Mouse (Mus musculus): ENCODE measurements around the gene Asb15. TPM values are rescaled to one million over a fixed set of nuclear protein-coding genes. Genes with fewer than 3 reads are reported as not detected.

Asb15 gene
- polyA plus RNA-seq, 1 experiment, result not detected

GRCm38 (mm10) chr6:24554427-24555086 lies 26.6 kb downstream of the Asb15 start:
- Histone ChIP-seq H3K27ac (ENCODE audit: insufficient read depth, low read length) (peak overlapping the region; percentile 70), H3K4me1 (ENCODE audit: control insufficient read depth, insufficient read depth, low read length) (peaks cover 14% of the 10 kb centered on the region), H3K4me3 (ENCODE audit: insufficient read depth, low read length) (peak overlapping the region; percentile 16; the same call in 1 of the 2 replicates)
- TF ChIP-seq POLR2A (IDR thresholded peaks at IDR 0.05; ENCODE audit: low read depth, low read length) (no peak), CTCF (IDR thresholded peaks at IDR 0.05; ENCODE audit: borderline replicate concordance, insufficient read depth, low read length) (no peak)

GRCm38 (mm10) chr6:24555488-24555887 lies 27.5 kb downstream of the Asb15 start:
- Histone ChIP-seq H3K4me1 (ENCODE audit: control insufficient read depth, insufficient read depth, low read length) (peaks cover 14% of the 10 kb centered on the region), H3K4me3 (ENCODE audit: insufficient read depth, low read length) (no peak overlapping the region), H3K27ac (ENCODE audit: insufficient read depth, low read length) (peak overlapping the region; percentile 70)
- TF ChIP-seq POLR2A (IDR thresholded peaks at IDR 0.05; ENCODE audit: low read depth, low read length) (no peak), CTCF (IDR thresholded peaks at IDR 0.05; ENCODE audit: borderline replicate concordance, insufficient read depth, low read length) (no peak)

GRCm38 (mm10) chr6:24564081-24564480 lies 36.1 kb downstream of the Asb15 start:
- H3K4me1 ChIP-seq (ENCODE audit: control insufficient read depth, insufficient read depth, low read length), result no peaks in the 10 kb centered on the region
- no peak overlapping the region for H3K4me3 ChIP-seq (ENCODE audit: insufficient read depth, low read length)
- H3K27ac ChIP-seq (ENCODE audit: insufficient read depth, low read length), result no peak overlapping the region
- TF ChIP-seq CTCF (IDR thresholded peaks at IDR 0.05; ENCODE audit: borderline replicate concordance, insufficient read depth, low read length) (no peak), POLR2A (IDR thresholded peaks at IDR 0.05; ENCODE audit: low read depth, low read length) (no peak)

GRCm38 (mm10) chr6:24564886-24565285 lies 36.9 kb downstream of the Asb15 start:
- no peak overlapping the region for H3K27ac ChIP-seq (ENCODE audit: insufficient read depth, low read length)
- H3K4me3 ChIP-seq (ENCODE audit: insufficient read depth, low read length), result no peak overlapping the region
- TF ChIP-seq CTCF (IDR thresholded peaks at IDR 0.05; ENCODE audit: borderline replicate concordance, insufficient read depth, low read length) (no peak), POLR2A (IDR thresholded peaks at IDR 0.05; ENCODE audit: low read depth, low read length) (no peak)

GRCm38 (mm10) chr6:24568963-24569362 lies 41.0 kb downstream of the Asb15 start:
- H3K4me1 ChIP-seq (ENCODE audit: control insufficient read depth, insufficient read depth, low read length), result no peaks in the 10 kb centered on the region
- no peak for TF ChIP-seq CTCF (IDR thresholded peaks at IDR 0.05; ENCODE audit: borderline replicate concordance, insufficient read depth, low read length)
- TF ChIP-seq POLR2A (IDR thresholded peaks at IDR 0.05; ENCODE audit: low read depth, low read length), result no peak
- no peak overlapping the region for H3K27ac ChIP-seq (ENCODE audit: insufficient read depth, low read length)
- no peak overlapping the region for H3K4me3 ChIP-seq (ENCODE audit: insufficient read depth, low read length)

More at GRCm38 (mm10) chr6:24564886-24565285, 36.9 kb downstream of the Asb15 start:
- H3K4me1 ChIP-seq (ENCODE audit: control insufficient read depth, insufficient read depth, low read length), result no peaks in the 10 kb centered on the region

- TF ChIP-seq POLR2A (IDR thresholded peaks at IDR 0.05; ENCODE audit: low read depth, low read length) (no peak), CTCF (IDR thresholded peaks at IDR 0.05; ENCODE audit: borderline replicate concordance, insufficient read depth, low read length) (no peak)
- Histone ChIP-seq H3K4me1 (ENCODE audit: control insufficient read depth, insufficient read depth, low read length) (no peaks in the 10 kb centered on the region), H3K27ac (ENCODE audit: insufficient read depth, low read length) (no peak overlapping the region), H3K4me3 (ENCODE audit: insufficient read depth, low read length) (no peak overlapping the region)
Measured at GRCm38 (mm10) chr6:24569711-24570110, 41.8 kb downstream of the Asb15 start.

- TF ChIP-seq CTCF (IDR thresholded peaks at IDR 0.05; ENCODE audit: borderline replicate concordance, insufficient read depth, low read length) (no peak), POLR2A (IDR thresholded peaks at IDR 0.05; ENCODE audit: low read depth, low read length) (no peak)
- no peaks in the 10 kb centered on the region for H3K4me1 ChIP-seq (ENCODE audit: control insufficient read depth, insufficient read depth, low read length)
- no peak overlapping the region for H3K4me3 ChIP-seq (ENCODE audit: insufficient read depth, low read length)
- no peak overlapping the region for H3K27ac ChIP-seq (ENCODE audit: insufficient read depth, low read length)
Measured at GRCm38 (mm10) chr6:24570278-24570677, 42.3 kb downstream of the Asb15 start.

- TF ChIP-seq POLR2A (IDR thresholded peaks at IDR 0.05; ENCODE audit: low read depth, low read length), result no peak
- TF ChIP-seq CTCF (IDR thresholded peaks at IDR 0.05; ENCODE audit: borderline replicate concordance, insufficient read depth, low read length), result no peak
- Histone ChIP-seq H3K4me3 (ENCODE audit: insufficient read depth, low read length) (no peak overlapping the region), H3K27ac (ENCODE audit: insufficient read depth, low read length) (no peak overlapping the region), H3K4me1 (ENCODE audit: control insufficient read depth, insufficient read depth, low read length) (no peaks in the 10 kb centered on the region)
Measured at GRCm38 (mm10) chr6:24571126-24571525, 43.2 kb downstream of the Asb15 start.

- no peak for TF ChIP-seq CTCF (IDR thresholded peaks at IDR 0.05; ENCODE audit: borderline replicate concordance, insufficient read depth, low read length)
- TF ChIP-seq POLR2A (IDR thresholded peaks at IDR 0.05; ENCODE audit: low read depth, low read length), result no peak
- Histone ChIP-seq H3K27ac (ENCODE audit: insufficient read depth, low read length) (no peak overlapping the region), H3K4me3 (ENCODE audit: insufficient read depth, low read length) (no peak overlapping the region), H3K4me1 (ENCODE audit: control insufficient read depth, insufficient read depth, low read length) (no peaks in the 10 kb centered on the region)
Measured at GRCm38 (mm10) chr6:24572431-24572830, 44.5 kb downstream of the Asb15 start.

- TF ChIP-seq CTCF (IDR thresholded peaks at IDR 0.05; ENCODE audit: borderline replicate concordance, insufficient read depth, low read length), result no peak
- no peak for TF ChIP-seq POLR2A (IDR thresholded peaks at IDR 0.05; ENCODE audit: low read depth, low read length)
- H3K4me1 ChIP-seq (ENCODE audit: control insufficient read depth, insufficient read depth, low read length), result no peaks in the 10 kb centered on the region
- no peak overlapping the region for H3K27ac ChIP-seq (ENCODE audit: insufficient read depth, low read length)
- H3K4me3 ChIP-seq (ENCODE audit: insufficient read depth, low read length), result no peak overlapping the region
Measured at GRCm38 (mm10) chr6:24573319-24573718, 45.4 kb downstream of the Asb15 start.

All from embryonic fibroblast, embryonic 13.5 days (primary cell).